Mouse (Mus musculus) neural tube, embryonic 14.5 days (tissue): Measurements from ENCODE around the gene Rbm14. TPM values are rescaled to one million over a fixed set of nuclear protein-coding genes. Genes with fewer than 3 reads are reported as not detected.
A peak's percentile ranks its signal among the peaks of the same experiment; 100 is the strongest.
"Not testable (repeated sequence)": the region's sequence is repeated elsewhere in the genome, so short reads cannot be mapped to it uniquely, and the experiment has no call there.

Experiments used
- ATAC-seq: fragments of 200-750 bp; cut with Nextera tagmentation; 2 replicates; pipeline ENCODE4 v1.8.0; 2017; ENCODE audit warnings: low read depth, mild to moderate bottlenecking, moderate TSS enrichment, moderate library complexity
- H3K27ac ChIP-seq: fragments of 300-500 bp; sonication (generic); 2 replicates; pipeline ENCODE4 v1.5.1; 2014; ENCODE audit warnings: low read depth, mild to moderate bottlenecking, control low read depth, low read length, moderate library complexity, mixed read lengths
- H3K27me3 ChIP-seq: fragments of 300-500 bp; sonication (generic); 2 replicates; pipeline ENCODE4 v1.6.1; 2014; ENCODE audit warnings: low read length; ENCODE audit not compliant: control insufficient read depth, insufficient read depth
- H3K36me3 ChIP-seq: fragments of 300-500 bp; sonication (generic); 2 replicates; pipeline ENCODE4 v1.6.1; 2014; ENCODE audit warnings: low read length, mixed read lengths; ENCODE audit not compliant: control insufficient read depth, insufficient read depth
- H3K4me1 ChIP-seq: fragments of 300-500 bp; sonication (generic); 2 replicates; pipeline ENCODE4 v1.6.1; 2014; ENCODE audit warnings: low read length; ENCODE audit not compliant: control insufficient read depth, insufficient read depth
- H3K4me2 ChIP-seq: fragments of 300-500 bp; sonication (generic); 2 replicates; pipeline ENCODE4 v1.6.1; 2014; ENCODE audit warnings: mild to moderate bottlenecking, low read depth, low read length, control low read depth
- H3K4me3 ChIP-seq: fragments of 300-500 bp; sonication (generic); 2 replicates; pipeline ENCODE4 v1.5.1; 2014; ENCODE audit warnings: low read depth, low read length, control low read depth, mixed read lengths
- H3K9ac ChIP-seq: fragments of 300-500 bp; sonication (generic); replicated peaks from 2 replicates; pipeline ENCODE4 v1.6.1; 2014; ENCODE audit warnings: low read depth, mild to moderate bottlenecking, control low read depth, low read length, mixed read lengths
- H3K9me3 ChIP-seq: fragments of 300-500 bp; sonication (generic); 2 replicates; pipeline ENCODE4 v1.6.1; 2016; ENCODE audit warnings: low read length; ENCODE audit not compliant: control insufficient read depth
- WGBS: fragments of 180-500 bp; shearing (Covaris S2); extraction: QIAGEN DNeasy Blood & Tissue Kit; methylation state at CpG from one replicate; pipeline ENCODE4 v1.1.7; 2014; 5-methylcytosine and 5-hydroxymethylcytosine counted together
- polyA plus RNA-seq: library from polyadenylated mRNA; unstranded; fragments of >200 nt; fragmentation: Nextera tagmentation; extraction: Ambion mirVana; gene quantifications from 2 replicates; pipeline ENCODE4 v1.2.1, GENCODE M21; 2014

Rbm14 gene
- polyA plus RNA-seq, 1 experiment from 2014 or later: 54.6 TPM

GRCm38 (mm10) chr19:4772785-4773184 lies 38.6 kb downstream of the Rbm14 start:
- Histone ChIP-seq H3K9me3 (no peaks in the 10 kb centered on the region), H3K9ac (no peak overlapping the region), H3K4me3 (no peak overlapping the region), H3K4me1 (no peaks in the 10 kb centered on the region), H3K36me3 (peaks cover 27% of the 10 kb centered on the region), H3K4me2 (no peak overlapping the region), H3K27ac (no peak overlapping the region), H3K27me3 (no peaks in the 10 kb centered on the region)
- WGBS: 88% methylated on average over 3 of the region's 3 CpGs
- no peak for ATAC-seq

GRCm38 (mm10) chr19:4767507-4768148 lies 43.8 kb downstream of the Rbm14 start:
- peaks cover 37% of the 10 kb centered on the region for H3K36me3 ChIP-seq
- no peaks in the 10 kb centered on the region for H3K27me3 ChIP-seq
- no peak overlapping the region for H3K27ac ChIP-seq
- H3K4me3 ChIP-seq: no peak overlapping the region
- peaks cover 8% of the 10 kb centered on the region for H3K4me1 ChIP-seq
- WGBS: 86% methylated on average over 12 of the region's 12 CpGs
- ATAC-seq: no peak
- no peaks in the 10 kb centered on the region for H3K9me3 ChIP-seq
- no peak overlapping the region for H3K9ac ChIP-seq
- H3K4me2 ChIP-seq: no peak overlapping the region

GRCm38 (mm10) chr19:4762876-4763275 lies 48.6 kb downstream of the Rbm14 start:
- H3K9me3 ChIP-seq: no peaks in the 10 kb centered on the region
- no peak overlapping the region for H3K4me2 ChIP-seq
- no peak overlapping the region for H3K4me3 ChIP-seq
- 64% methylated on average over 1 of the region's 1 CpGs for WGBS
- no peaks in the 10 kb centered on the region for H3K27me3 ChIP-seq
- no peak for ATAC-seq
- no peak overlapping the region for H3K9ac ChIP-seq
- H3K27ac ChIP-seq: no peak overlapping the region
- peaks cover 44% of the 10 kb centered on the region for H3K36me3 ChIP-seq
- H3K4me1 ChIP-seq: peaks cover 35% of the 10 kb centered on the region

- not testable (repeated sequence) for H3K4me2 ChIP-seq, ATAC-seq, H3K27me3 ChIP-seq, H3K9me3 ChIP-seq, H3K9ac ChIP-seq, H3K27ac ChIP-seq, H3K4me3 ChIP-seq
- Histone ChIP-seq H3K4me1 (peaks cover 40% of the 10 kb centered on the region), H3K36me3 (peaks cover 38% of the 10 kb centered on the region)
- WGBS: 95% methylated on average over 8 of the region's 8 CpGs
These were observed 50.9 kb downstream of the Rbm14 start for GRCm38 (mm10) chr19:4760544-4760943.

GRCm38 (mm10) chr19:4756921-4757320 lies 54.5 kb downstream of the Rbm14 start:
- ATAC-seq: no peak
- Histone ChIP-seq H3K36me3 (peaks cover 23% of the 10 kb centered on the region), H3K4me1 (peaks cover 29% of the 10 kb centered on the region)

GRCm38 (mm10) chr19:4756193-4756911 lies 55.1 kb downstream of the Rbm14 start, which contains the start of gene Rbm4b:
TSS of gene Rbm4b (plus strand) at chr19:4756497.
- 1% methylated on average over 62 of the region's 65 CpGs for WGBS
- H3K4me2 ChIP-seq: peak within 1 kb of the TSS; percentile 76
- peak within 1 kb of the TSS; percentile 75 for H3K4me3 ChIP-seq
- peak within 1 kb of the TSS; percentile 97 for H3K27ac ChIP-seq
- H3K36me3 ChIP-seq: peaks cover 23% of the 10 kb centered on the region
- H3K27me3 ChIP-seq: no peaks in the 10 kb centered on the region
- H3K9ac ChIP-seq: peak within 1 kb of the TSS; percentile 86
- peak; percentile 94 for ATAC-seq
- H3K4me1 ChIP-seq: peaks cover 29% of the 10 kb centered on the region
- no peaks in the 10 kb centered on the region for H3K9me3 ChIP-seq

More at GRCm38 (mm10) chr19:4756921-4757320, 54.5 kb downstream of the Rbm14 start:
- WGBS: 1% methylated on average over 9 of the region's 9 CpGs
- Histone ChIP-seq H3K4me2 (peak overlapping the region; percentile 69), H3K27me3 (no peaks in the 10 kb centered on the region), H3K9ac (peak overlapping the region; percentile 86), H3K9me3 (no peaks in the 10 kb centered on the region), H3K27ac (peak overlapping the region; percentile 97), H3K4me3 (peak overlapping the region; percentile 75)

- H3K4me2 ChIP-seq: peak overlapping the region; percentile 76
- H3K27ac ChIP-seq: peak overlapping the region; percentile 97
- H3K27me3 ChIP-seq: no peaks in the 10 kb centered on the region
- peak; percentile 81 for ATAC-seq
- H3K36me3 ChIP-seq: peaks cover 22% of the 10 kb centered on the region
- under 1% methylated on average over 10 of the region's 10 CpGs for WGBS
- H3K4me3 ChIP-seq: peak overlapping the region; percentile 75
- peaks cover 24% of the 10 kb centered on the region for H3K4me1 ChIP-seq
- no peaks in the 10 kb centered on the region for H3K9me3 ChIP-seq
- H3K9ac ChIP-seq: peak overlapping the region; percentile 64
These were observed 55.8 kb downstream of the Rbm14 start for GRCm38 (mm10) chr19:4755565-4756192.
